Mouse (Mus musculus): ENCODE data around the gene March6.

The March6 gene

DNA sequence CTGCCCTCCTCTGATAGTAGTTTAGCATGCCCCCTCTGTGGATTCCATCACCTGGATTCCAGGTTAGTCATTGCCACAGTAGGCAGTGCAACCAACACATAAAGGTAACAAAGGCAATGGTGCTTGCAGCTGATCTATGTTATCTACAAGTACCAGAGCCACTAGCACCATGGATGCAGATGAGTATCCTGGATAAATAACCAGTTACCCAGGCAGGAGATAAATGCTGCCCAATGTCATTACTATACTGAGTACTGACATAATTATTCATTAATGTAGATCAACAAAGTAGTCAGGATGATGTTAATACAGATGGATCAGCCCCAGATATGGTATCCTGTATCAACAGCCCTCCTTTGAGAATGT is 19.5 kb downstream of the March6 start:
- DNase-seq (ENCODE audit: low spot score in 2 of 2), result no peak

DNA sequence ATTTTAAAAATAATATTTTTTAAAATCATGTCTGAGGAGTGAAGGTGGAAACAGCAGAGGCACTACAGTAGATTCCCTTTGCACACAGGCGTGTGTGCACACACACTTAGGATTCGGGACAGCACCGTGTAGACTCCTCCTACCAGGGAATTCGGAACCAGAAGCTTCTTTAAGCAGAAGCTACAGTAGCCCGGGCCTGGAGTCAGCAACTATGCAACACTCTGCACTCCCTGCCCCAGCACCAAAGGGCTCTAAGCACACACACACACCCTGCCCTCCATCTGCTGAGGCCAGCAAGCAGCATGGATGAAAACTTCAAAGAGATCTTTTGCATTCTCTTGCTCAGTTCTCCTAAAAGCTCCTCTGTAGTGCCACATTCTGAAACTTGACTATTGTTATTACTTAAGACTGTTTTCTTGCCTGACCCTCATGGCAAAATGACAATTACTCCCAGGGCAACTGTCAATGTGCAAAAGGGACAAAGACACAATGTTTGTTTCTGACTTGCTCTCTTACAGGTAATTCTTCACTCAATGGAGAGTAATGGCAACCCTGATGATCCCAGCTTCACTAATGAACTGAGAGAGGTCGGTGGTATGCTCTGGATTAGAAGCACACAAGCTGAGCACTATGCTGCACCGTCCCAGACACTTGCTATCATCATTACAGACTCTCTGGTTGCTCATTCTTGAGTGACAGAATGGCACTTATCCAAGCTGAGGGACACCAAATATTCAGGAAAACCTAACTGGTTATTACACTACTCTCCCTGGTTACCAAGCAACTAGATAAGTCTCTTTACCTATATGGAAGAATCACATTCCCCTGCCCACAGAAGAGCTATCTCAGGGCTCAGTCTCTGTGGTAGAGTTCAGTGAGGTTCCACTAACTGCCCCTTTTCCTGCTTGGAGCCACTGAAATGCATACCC is 20.1 kb downstream of the March6 start:
- no peak for DNase-seq (ENCODE audit: low spot score in 2 of 2)

DNA sequence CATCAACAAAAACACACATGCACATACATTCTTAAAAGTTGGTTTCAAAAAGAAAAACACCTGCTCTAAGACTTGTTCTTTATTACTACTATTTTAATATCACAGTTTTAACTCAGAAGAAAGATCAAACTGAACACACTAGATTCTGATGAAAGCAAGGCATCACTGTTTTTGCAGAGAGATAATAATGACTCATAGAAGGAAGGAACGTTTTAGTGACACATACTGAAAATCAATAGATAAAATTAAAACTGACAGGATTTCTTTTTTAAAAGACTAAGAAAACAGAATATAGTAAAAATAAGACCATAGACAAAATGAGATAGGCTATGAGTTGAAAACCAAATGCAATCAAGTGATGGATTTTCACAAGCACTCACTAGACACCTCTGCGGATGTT is 25.8 kb downstream of the March6 start:
- no peak for DNase-seq (ENCODE audit: low spot score in 2 of 2)

DNA sequence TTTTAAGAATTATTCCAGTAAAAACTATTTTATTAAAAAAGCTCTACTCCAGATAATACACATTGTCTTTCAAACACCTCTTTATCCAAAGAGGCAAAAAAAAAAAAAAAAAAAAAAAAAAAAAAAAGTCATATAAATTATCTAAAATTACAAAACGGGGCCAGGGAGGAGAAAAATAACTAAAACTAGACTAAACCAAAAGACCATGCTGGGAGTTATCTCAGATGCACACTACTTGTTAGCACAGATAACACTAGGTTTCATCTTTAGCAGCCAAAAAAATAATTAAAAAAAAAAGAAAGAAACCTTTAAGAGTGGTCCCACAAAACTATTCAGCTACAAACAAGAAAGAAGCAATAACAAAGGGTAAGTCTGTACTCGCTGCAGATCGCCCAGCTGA is 27.4 kb downstream of the March6 start:
- DNase-seq (ENCODE audit: low spot score in 2 of 2), result no peak

DNA sequence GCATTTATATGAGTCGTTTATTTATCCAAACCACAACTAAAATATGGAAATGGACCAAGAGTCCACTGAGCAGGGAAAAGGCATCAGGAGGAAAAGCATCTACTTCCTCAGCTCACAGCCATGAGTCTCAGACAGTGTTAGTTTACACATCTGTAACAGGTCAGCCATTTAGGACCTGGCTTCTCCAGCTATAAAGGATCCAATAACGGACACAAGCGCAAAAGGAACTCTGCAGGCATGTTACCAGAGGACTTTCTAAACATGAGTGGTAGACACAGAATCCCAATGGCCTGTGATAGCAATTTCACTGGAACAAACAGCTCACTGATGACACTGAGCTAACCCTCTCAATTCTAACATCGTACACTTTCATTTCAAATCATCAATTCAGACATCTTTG is 27.9 kb downstream of the March6 start:
- DNase-seq (ENCODE audit: low spot score in 2 of 2), result no peak

DNA sequence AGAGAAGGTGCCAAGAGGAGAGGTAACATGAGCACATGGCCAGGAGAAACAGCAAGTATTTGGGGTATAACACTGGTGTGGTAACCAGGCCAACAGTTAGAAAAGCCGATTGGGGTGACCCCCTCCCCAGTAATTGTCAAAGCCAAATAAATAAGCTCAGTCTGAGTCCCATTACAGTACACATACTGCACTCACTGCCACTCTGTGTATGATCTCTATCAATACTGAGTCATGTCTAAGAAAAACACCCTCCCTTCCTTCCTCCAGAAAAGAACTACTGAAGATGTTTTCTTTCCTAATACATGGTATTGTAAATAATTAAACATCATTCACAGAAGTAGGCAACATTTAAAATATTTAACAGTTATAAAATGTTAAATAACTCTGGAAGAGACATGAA is 28.5 kb downstream of the March6 start:
- no peak for DNase-seq (ENCODE audit: low spot score in 2 of 2)

DNA sequence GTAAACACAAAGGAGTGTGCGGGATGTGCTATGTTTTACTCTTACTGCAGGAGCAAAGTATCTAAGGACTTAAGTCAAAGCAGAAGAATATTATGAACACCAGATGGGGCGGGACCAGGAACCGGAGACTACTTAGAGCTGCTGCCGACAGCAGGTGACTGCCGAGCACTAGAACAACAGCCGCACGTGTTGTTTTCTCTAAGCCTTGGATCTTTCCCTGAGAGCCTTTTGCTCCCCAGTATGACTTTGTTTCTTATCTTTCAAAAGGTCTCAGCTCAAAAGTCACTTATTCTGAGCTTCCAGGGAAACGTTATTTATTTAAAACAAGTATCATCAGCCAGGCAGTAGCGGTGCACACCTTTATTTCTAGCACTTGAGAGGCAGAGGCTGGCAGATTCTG is 36.0 kb downstream of the March6 start:
- DNase-seq (ENCODE audit: low spot score in 2 of 2), result no peak

DNA sequence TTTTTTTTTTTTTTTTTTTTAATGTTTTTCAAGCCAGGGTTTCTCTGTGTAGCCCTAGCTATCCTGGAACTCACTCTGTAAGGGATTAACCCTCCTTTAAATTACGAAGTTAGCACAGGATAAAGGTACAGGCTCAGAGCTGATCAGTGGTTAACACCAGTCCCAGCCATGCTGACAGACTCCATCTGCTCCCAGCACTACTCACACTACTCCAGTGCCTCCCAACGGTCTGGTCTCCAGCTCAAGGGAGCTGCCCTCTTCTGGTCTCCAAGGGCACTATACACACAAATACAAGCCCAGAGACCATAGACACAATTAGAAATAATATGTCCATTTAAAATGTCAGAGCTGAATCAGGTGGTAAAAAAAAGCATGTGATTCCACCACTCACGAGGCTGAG is 36.5 kb downstream of the March6 start:
- DNase-seq (ENCODE audit: low spot score in 2 of 2), result no peak

DNA sequence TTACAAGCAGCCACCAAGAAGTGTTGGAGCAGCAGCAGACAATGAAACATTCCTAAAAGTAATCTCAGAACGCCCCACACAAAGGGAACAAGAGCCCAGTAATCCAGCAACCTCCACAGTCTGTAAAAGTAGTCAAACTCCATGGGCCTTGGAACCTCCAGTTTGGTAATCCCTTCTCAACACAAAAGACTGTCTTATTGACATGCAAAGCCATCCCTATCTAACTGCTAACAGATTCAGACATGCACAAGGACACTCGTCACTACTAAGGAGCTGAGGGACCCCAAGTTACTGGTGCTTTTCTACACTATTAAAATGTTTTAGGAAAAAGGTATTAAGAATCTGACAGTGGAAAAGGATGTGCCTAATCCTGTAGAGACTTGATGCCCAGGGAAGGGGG is 43.4 kb downstream of the March6 start:
- DNase-seq (ENCODE audit: low spot score in 2 of 2), result no peak

DNA sequence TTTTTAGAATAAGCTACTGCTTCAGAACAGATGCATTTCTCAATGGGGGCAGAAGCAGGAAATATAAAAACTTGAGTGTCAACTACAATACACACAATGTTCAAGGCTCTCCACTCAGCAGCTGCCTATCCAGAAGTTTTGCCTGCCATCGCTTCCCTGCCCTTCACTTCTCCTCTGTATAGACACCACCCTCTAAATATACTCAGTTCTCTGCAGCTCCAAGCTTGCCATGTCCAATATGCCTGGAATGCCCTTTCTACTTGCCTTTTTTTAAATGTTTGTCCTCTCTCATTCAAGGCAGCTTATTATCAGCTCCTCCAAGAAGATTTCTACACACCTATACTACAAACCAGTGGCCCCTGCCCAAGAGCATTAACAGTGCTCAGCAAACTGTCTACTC is 54.2 kb downstream of the March6 start:
- DNase-seq (ENCODE audit: low spot score in 2 of 2), result no peak

DNA sequence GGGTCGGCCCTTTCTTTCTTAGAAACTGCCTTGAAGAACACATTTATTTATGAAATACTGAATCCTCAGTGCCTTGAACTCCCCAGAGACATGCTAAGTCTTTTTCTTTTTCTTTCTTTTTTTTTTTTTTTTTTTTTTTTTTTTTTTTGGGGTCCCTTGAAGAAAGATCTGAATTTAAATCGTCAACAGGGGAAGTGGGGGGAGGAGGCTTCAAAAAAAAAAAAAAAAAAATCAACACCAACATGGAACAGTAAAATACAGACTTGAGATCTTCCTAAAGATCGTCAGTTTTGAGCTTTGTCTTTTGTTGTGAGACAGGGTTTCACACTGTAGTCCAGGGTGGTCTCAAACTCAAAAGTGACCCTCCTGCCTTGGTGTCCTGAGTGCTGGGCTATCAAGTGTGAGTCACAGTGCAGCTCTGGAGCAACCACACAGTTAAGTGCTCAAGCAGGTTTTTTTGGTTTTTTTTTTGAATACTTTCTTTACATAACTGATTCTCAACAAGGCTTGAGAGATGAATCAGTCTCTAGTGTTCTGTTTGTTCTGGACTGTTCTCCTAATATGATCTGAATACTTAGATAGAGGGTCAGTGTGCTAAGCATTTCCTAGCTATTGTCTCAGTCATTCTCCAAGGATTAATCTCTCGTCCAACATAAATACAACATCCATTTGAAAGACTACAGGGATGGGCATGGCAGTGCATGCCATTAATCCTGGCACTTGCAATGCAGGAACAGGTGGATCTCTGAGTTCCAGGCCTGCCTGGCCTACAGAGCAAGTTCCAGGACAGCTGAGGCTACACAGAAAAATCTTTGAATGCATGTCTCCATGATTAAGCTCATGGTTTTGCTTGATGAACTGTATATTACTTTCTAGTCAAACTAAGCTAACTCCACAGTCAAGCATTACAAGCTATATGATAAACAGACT is 57.9 kb downstream of the March6 start:
- DNase-seq (ENCODE audit: low spot score in 2 of 2), result no peak

DNA sequence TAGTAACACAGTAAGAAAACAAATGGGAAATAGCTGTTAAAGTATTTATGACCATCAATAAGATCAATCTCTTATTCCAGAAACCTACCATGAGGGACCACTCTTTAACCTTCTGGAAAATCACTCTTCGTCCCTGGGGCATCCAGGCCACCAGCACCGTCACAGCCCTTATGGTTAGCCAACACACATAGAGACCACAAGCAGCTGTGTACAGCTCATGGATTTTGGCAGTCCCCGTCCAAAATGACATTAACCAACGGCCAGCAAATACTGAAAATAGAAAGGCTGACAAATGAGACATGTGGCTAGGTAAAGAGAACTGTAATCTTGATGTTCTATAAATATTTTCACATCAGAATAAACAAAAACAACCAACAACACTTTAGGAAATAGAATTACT is 59.3 kb downstream of the March6 start:
- no peak for DNase-seq (ENCODE audit: low spot score in 2 of 2)

DNA sequence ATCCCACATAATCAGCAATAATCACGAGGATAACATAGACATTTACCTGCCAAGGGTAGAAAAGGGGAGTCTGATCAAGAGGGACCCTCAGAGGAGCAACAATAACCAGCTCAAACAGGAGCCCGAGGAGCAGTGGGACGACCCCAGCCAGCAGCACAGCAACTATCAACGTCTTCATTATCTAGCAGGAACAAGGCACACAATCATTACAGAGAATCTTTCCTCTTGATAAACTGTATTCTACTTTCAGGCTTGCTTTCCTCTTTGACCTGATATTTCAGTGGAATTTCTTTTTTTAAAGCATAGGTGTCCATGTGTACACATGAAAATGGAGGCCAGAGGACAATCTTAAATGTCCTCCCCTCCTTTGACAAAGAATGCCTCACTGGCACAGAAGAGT is 61.4 kb downstream of the March6 start:
- no peak for DNase-seq (ENCODE audit: low spot score in 2 of 2)

DNA sequence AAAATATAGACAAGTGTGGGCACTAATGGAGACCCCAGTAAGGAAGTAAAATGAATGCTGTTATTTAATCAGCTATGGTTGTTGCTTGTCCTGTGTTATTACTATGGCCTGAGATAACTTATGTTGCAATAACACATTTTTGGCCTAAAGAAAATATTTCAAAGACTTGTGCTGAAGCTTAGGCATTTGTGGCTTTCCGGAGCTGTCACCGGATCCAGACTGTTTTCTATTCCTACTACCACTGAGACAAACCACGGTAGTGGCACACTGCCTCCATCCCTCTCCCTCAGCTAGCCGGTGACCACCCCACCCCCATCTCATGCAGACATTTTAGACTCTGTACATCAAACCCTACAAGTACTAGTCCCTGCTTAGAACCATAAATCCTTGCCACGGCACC is 62.0 kb downstream of the March6 start:
- no peak for DNase-seq (ENCODE audit: low spot score in 2 of 2)

DNA sequence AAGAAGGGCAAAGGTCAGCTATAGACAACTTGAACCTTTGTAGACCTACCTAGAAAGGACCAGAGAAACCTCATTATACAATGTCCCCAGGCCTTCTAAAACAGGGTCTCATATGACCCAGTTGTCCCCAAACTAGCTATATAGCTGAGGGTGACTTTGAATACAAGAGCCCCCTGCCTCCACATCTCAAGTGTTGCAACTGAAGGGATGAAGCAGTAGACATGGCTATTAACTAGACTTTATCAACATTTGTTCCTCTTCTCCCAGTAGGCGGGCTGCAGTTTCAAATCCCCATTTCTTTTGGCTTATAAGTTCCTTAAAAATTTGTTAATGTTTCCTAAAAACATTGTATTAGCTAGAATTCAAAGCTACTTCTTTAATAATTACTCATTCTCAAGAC is 64.1 kb downstream of the March6 start:
- DNase-seq (ENCODE audit: low spot score in 2 of 2), result no peak

DNA sequence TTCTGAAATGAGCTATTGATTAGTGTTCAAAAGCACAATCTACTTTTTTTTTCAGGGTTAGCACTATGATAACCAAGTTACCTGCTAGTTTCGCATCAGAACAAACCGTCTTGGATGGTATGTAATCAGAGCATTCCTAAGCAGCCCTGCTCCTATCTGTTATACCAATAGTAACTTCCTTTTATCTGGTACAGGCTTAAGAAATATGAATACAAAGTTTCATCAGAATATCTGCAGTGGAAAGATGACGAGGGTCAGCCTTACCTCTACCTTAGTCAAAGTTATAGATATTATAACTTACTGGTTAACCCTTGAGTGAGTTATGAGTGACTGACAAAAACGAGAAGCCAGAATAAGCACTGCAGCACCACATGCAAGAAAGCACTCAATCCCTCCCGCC is 64.6 kb downstream of the March6 start:
- DNase-seq (ENCODE audit: low spot score in 2 of 2), result no peak

DNA sequence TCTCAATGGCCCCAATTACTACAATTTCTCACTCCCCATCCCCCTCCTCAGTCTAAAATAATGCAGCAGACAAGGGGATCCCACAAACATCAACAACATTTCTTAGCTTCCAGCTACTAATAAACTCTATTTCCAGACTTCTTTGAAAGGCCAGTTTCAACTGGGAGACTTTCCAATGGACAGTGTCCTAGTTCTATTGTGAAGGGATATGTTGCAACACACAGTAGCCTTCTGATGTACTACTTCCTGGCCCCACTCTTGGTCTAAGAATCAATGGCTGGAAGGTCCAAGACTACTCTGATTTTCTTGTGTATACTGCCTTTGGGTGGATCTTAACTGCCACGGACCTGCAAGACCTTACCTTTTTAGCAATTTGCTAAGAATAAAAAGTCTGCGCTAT is 65.0 kb downstream of the March6 start:
- no peak for DNase-seq (ENCODE audit: low spot score in 2 of 2)

DNA sequence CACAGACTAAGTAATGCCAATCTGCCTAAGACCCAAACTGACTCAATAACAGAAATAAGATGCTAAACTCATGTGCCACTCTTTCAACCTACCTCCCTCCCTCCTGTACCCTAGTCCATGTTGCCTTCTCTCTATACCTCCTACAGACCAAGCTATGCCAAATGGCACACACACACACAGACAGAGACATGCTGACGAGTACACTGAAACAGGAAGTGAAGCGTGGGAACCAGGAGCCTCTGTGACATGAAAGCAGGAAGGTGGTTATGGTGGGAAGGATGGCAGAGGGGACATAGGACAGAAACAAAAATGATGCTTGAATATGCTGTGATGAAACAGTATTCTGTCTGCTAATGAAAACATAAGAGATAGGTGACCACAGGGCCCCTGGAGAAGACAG is 70.3 kb downstream of the March6 start:
- DNase-seq (ENCODE audit: low spot score in 2 of 2), result no peak

DNA sequence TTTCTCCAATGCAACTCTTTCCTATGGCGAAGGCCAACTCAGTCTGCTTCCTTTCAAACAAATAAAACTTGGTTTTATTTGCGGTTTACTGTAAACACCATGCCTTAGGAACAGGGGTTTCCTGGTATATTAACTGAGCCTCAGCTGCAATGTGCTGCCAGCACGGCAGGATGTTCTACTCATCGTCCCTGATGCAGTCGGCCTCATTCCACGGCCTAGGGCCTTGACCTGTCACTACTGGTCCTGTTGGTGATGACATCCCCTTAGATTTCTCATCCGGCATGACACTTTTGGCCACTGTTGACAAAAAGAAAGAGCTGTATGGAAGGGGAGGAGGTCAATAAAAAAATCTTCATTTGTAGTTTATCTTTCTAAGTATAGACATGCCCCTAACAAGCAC is 72.8 kb downstream of the March6 start:
- DNase-seq (ENCODE audit: low spot score in 2 of 2), result no peak

DNA sequence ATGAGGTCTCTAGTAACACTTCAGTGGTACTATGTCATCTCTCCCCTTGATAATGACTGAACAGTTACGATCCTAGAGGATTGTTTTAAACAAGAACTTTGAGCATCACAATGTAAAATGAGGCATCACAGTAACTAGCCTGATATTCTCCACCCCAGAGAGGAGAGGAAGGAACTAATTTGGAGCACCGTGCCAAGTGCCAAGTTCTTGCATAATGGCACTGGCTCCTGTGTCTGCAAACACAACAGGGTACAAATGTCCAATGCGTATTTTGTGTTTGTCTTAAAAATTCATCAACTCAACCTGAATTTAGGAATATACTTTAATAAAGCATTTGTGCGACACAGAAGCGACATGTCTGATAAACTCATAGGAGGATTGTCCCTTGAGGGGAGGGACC is 74.5 kb downstream of the March6 start:
- DNase-seq (ENCODE audit: low spot score in 2 of 2), result no peak

DNA sequence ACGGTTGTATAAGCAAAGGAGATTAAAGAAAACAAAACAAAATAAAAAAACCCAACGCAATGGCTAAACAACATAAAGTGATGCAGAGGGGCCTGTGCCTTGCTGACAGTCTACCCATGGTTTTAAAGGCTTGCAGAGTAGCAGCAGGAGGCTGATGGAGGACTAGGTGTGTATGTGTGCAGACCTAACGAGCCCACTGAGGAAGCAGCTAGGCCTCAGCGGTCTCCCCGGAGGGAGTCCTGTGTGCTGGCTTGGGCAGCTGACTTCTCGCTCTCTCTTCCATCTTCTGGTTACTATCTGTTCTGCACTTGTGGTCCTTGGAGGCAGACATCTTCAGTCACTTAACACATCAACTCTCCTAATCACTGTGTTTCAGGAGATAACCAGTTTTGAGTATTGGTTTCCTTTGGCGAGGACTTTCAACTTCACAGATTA is 76.0 kb downstream of the March6 start:
- DNase-seq (ENCODE audit: low spot score in 2 of 2), result no peak

DNA sequence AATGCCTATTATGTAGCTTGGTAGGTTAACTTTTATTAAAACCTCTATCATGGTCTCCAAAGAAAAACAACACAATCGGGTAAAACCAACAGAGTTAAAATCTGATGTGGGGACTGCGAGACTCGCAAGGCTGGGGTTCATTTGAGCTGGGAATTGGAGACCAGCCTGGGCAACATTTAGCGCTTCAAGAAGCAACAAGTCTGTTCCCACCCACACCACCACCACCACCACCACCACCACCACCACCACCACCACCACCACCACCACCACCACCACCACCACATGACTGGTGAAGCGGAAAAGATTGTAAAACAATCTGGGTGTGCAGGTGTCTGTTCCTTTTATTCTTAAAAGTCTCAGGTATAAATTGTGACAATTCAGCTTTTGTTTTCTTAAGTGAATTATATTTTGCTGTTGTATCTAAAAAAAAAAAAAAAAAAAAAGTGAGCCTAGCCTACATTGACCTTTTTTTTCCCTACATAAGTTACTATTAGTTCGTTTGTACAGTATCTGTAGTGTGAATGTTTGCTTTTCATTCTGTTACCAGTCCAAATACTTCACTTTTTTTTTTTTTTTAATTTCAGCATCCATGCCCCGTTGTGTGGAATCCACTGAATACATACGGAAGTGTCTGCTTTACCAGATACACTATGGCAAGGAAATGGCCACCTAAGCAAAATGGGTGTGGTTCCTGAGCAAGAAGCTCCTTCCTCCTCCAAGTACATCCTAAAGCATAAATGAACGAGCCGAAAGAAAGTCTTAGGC is 76.6 kb downstream of the March6 start:
- no peak for DNase-seq (ENCODE audit: low spot score in 2 of 2)

Measured in cerebellum, postnatal 4 days (tissue).